Mouse (Mus musculus) embryonic facial prominence, embryonic 13.5 days (tissue): ENCODE measurements around the gene Slc7a10. TPM values are rescaled to one million over a fixed set of nuclear protein-coding genes. Genes with fewer than 3 reads are reported as not detected.

Experiments used
- polyA plus RNA-seq: library from polyadenylated mRNA; unstranded; fragments of >200 nt; fragmentation: Nextera tagmentation; extraction: Ambion mirVana; gene quantifications from 2 replicates; pipeline ENCODE4 v1.2.1, GENCODE M21; 2015

Gene Slc7a10
- polyA plus RNA-seq, 1 experiment from 2014 or later = 5.5 TPM

Other genes with a start within 250 kb of the Slc7a10 start
- gene Cebpg, start 129.8 kb upstream of the Slc7a10 start, polyA plus RNA-seq = 52.5 and 54.8 TPM in 2 replicates
- gene Cebpa, start 67.1 kb upstream of the Slc7a10 start, polyA plus RNA-seq = 5.3 and 5.5 TPM in 2 replicates
- gene Lrp3, start 29.1 kb downstream of the Slc7a10 start, polyA plus RNA-seq = 10.3 and 11.2 TPM in 2 replicates
- gene Gpatch1, start 132.1 kb downstream of the Slc7a10 start, polyA plus RNA-seq = 20.2 and 21.7 TPM in 2 replicates
- 4.3 and 5.6 TPM in 2 replicates for gene Rhpn2, start 147.8 kb downstream of the Slc7a10 start, polyA plus RNA-seq
- 16.1 and 17.4 TPM in 2 replicates for gene Faap24, start 210.5 kb downstream of the Slc7a10 start, polyA plus RNA-seq
- gene Cep89, start 210.7 kb downstream of the Slc7a10 start, polyA plus RNA-seq = 52.7 and 54.1 TPM in 2 replicates